Mouse (Mus musculus): Measurements from ENCODE around the gene Rc3h1. TPM values are rescaled to one million over a fixed set of nuclear protein-coding genes. Genes with fewer than 3 reads are reported as not detected.
"Not testable (repeated sequence)": the region's sequence is repeated elsewhere in the genome, so short reads cannot be mapped to it uniquely, and the experiment has no call there.

Gene Rc3h1
- polyA plus RNA-seq, 1 experiment from 2014 or later = 7.4 TPM

- H3K9me3 ChIP-seq (replicated peaks) = no peaks in the 10 kb centered on the region
- H3K36me3 ChIP-seq = peaks cover 75% of the 10 kb centered on the region
- WGBS = 77% methylated on average over 5 of the region's 5 CpGs
- no peak overlapping the region for H3K9ac ChIP-seq
- H3K4me3 ChIP-seq (replicated peaks) = no peak overlapping the region
- H3K27ac ChIP-seq = no peak overlapping the region
- no peaks in the 10 kb centered on the region for H3K27me3 ChIP-seq
- ATAC-seq (replicated peaks; ENCODE audit: low FRiP score) = no peak
- no peaks in the 10 kb centered on the region for H3K4me1 ChIP-seq
- H3K4me2 ChIP-seq = no peak overlapping the region
Observed at GRCm38 (mm10) chr1:160968643-160969042, 62.4 kb downstream of the Rc3h1 start.

- H3K9ac ChIP-seq = no peak within 1 kb of the TSS
- H3K27ac ChIP-seq = no peak within 1 kb of the TSS
- ATAC-seq (replicated peaks; ENCODE audit: low FRiP score) = no peak
- H3K36me3 ChIP-seq = peaks cover 14% of the 10 kb centered on the region; the same call in 1 of the 2 replicates
- no peaks in the 10 kb centered on the region for H3K27me3 ChIP-seq
- H3K9me3 ChIP-seq (replicated peaks) = no peaks in the 10 kb centered on the region
- no peak within 1 kb of the TSS for H3K4me2 ChIP-seq
- WGBS = 93% methylated on average over 4 of the region's 4 CpGs
- no peak within 1 kb of the TSS for H3K4me3 ChIP-seq (replicated peaks)
- peaks cover 11% of the 10 kb centered on the region for H3K4me1 ChIP-seq
Observed at GRCm38 (mm10) chr1:160978071-160978735, 72.0 kb downstream of the Rc3h1 start, which contains the start of gene Serpinc1. TSS of gene Serpinc1 (plus strand) at chr1:160978585.

GRCm38 (mm10) chr1:160980021-160980420 is 73.8 kb downstream of the Rc3h1 start:
- H3K27ac ChIP-seq = no peak overlapping the region
- H3K27me3 ChIP-seq = no peaks in the 10 kb centered on the region
- no peak overlapping the region for H3K9ac ChIP-seq
- no peak for ATAC-seq (replicated peaks; ENCODE audit: low FRiP score)
- 60% methylated on average over 5 of the region's 5 CpGs for WGBS
- H3K4me2 ChIP-seq = no peak overlapping the region
- H3K36me3 ChIP-seq = peaks cover 4% of the 10 kb centered on the region; the same call in 1 of the 2 replicates
- peaks cover 11% of the 10 kb centered on the region for H3K4me1 ChIP-seq
- H3K4me3 ChIP-seq (replicated peaks) = no peak overlapping the region
- no peaks in the 10 kb centered on the region for H3K9me3 ChIP-seq (replicated peaks)

GRCm38 (mm10) chr1:160980537-160981234 is 74.5 kb downstream of the Rc3h1 start:
- no peaks in the 10 kb centered on the region; the same call in 1 of the 2 replicates for H3K36me3 ChIP-seq
- WGBS = 40% methylated on average over 8 of the region's 8 CpGs
- H3K4me3 ChIP-seq (replicated peaks) = no peak overlapping the region
- H3K9me3 ChIP-seq (replicated peaks) = no peaks in the 10 kb centered on the region
- peaks cover 11% of the 10 kb centered on the region for H3K4me1 ChIP-seq
- no peak overlapping the region for H3K27ac ChIP-seq
- ATAC-seq (replicated peaks; ENCODE audit: low FRiP score) = peak; percentile 79
- no peaks in the 10 kb centered on the region for H3K27me3 ChIP-seq
- no peak overlapping the region for H3K4me2 ChIP-seq
- H3K9ac ChIP-seq = no peak overlapping the region

- Histone ChIP-seq H3K4me1 (peaks cover 11% of the 10 kb centered on the region), H3K27me3 (no peaks in the 10 kb centered on the region), H3K27ac (no peak overlapping the region), H3K4me3 (replicated peaks) (no peak overlapping the region), H3K36me3 (no peaks in the 10 kb centered on the region), H3K9ac (no peak overlapping the region), H3K9me3 (replicated peaks) (no peaks in the 10 kb centered on the region), H3K4me2 (no peak overlapping the region)
- ATAC-seq (replicated peaks; ENCODE audit: low FRiP score) = 0 out of 2 replicates have a peak, but pooled peaks have one; percentile 28
- 75% methylated on average over 4 of the region's 4 CpGs for WGBS
Observed at GRCm38 (mm10) chr1:160981337-160981736, 75.1 kb downstream of the Rc3h1 start.

GRCm38 (mm10) chr1:160982887-160983286 is 76.7 kb downstream of the Rc3h1 start:
- Histone ChIP-seq H3K4me3 (replicated peaks) (no peak overlapping the region), H3K9ac (no peak overlapping the region), H3K9me3 (replicated peaks) (no peaks in the 10 kb centered on the region), H3K4me2 (no peak overlapping the region), H3K4me1 (peaks cover 11% of the 10 kb centered on the region), H3K36me3 (no peaks in the 10 kb centered on the region), H3K27ac (no peak overlapping the region), H3K27me3 (no peaks in the 10 kb centered on the region)
- ATAC-seq (replicated peaks; ENCODE audit: low FRiP score) = no peak
- WGBS = 94% methylated on average over 3 of the region's 3 CpGs

GRCm38 (mm10) chr1:160984731-160985130 is 78.5 kb downstream of the Rc3h1 start:
- H3K4me3 ChIP-seq (replicated peaks); H3K4me2 ChIP-seq; H3K9me3 ChIP-seq (replicated peaks); H3K27me3 ChIP-seq; H3K27ac ChIP-seq; H3K9ac ChIP-seq; ATAC-seq (replicated peaks; ENCODE audit: low FRiP score); H3K36me3 ChIP-seq: not testable (repeated sequence)
- WGBS = 78% methylated on average over 1 of the region's 1 CpGs
- peaks cover 11% of the 10 kb centered on the region for H3K4me1 ChIP-seq

GRCm38 (mm10) chr1:160985477-160985876 is 79.3 kb downstream of the Rc3h1 start:
- H3K27me3 ChIP-seq = no peaks in the 10 kb centered on the region
- no peaks in the 10 kb centered on the region for H3K9me3 ChIP-seq (replicated peaks)
- 74% methylated on average over 6 of the region's 6 CpGs for WGBS
- peaks cover 8% of the 10 kb centered on the region for H3K4me1 ChIP-seq
- H3K4me3 ChIP-seq (replicated peaks) = no peak overlapping the region
- H3K27ac ChIP-seq = no peak overlapping the region
- no peak overlapping the region for H3K9ac ChIP-seq
- no peaks in the 10 kb centered on the region for H3K36me3 ChIP-seq
- no peak overlapping the region for H3K4me2 ChIP-seq
- no peak for ATAC-seq (replicated peaks; ENCODE audit: low FRiP score)

GRCm38 (mm10) chr1:160986881-160987635 is 80.8 kb downstream of the Rc3h1 start:
- Histone ChIP-seq H3K36me3 (no peaks in the 10 kb centered on the region), H3K4me2 (no peak overlapping the region), H3K9me3 (replicated peaks) (no peaks in the 10 kb centered on the region), H3K4me1 (no peaks in the 10 kb centered on the region), H3K27me3 (no peaks in the 10 kb centered on the region), H3K9ac (no peak overlapping the region), H3K4me3 (replicated peaks) (no peak overlapping the region), H3K27ac (no peak overlapping the region)
- no peak for ATAC-seq (replicated peaks; ENCODE audit: low FRiP score)
- 75% methylated on average over 17 of the region's 17 CpGs for WGBS

GRCm38 (mm10) chr1:160989395-160989794 is 83.2 kb downstream of the Rc3h1 start:
- no peaks in the 10 kb centered on the region for H3K27me3 ChIP-seq
- no peak for ATAC-seq (replicated peaks; ENCODE audit: low FRiP score)
- no peak overlapping the region for H3K4me3 ChIP-seq (replicated peaks)
- WGBS = 91% methylated on average over 15 of the region's 15 CpGs
- no peak overlapping the region for H3K27ac ChIP-seq
- no peaks in the 10 kb centered on the region for H3K36me3 ChIP-seq
- no peaks in the 10 kb centered on the region for H3K9me3 ChIP-seq (replicated peaks)
- no peaks in the 10 kb centered on the region for H3K4me1 ChIP-seq
- H3K4me2 ChIP-seq = no peak overlapping the region
- no peak overlapping the region for H3K9ac ChIP-seq

GRCm38 (mm10) chr1:160993851-160994250 is 87.6 kb downstream of the Rc3h1 start:
- H3K4me1 ChIP-seq = no peaks in the 10 kb centered on the region
- no peaks in the 10 kb centered on the region for H3K9me3 ChIP-seq (replicated peaks)
- no peak overlapping the region for H3K9ac ChIP-seq
- WGBS = 77% methylated on average over 6 of the region's 6 CpGs
- no peak overlapping the region for H3K27ac ChIP-seq
- H3K27me3 ChIP-seq = no peaks in the 10 kb centered on the region
- no peak overlapping the region for H3K4me2 ChIP-seq
- no peak overlapping the region for H3K4me3 ChIP-seq (replicated peaks)
- no peak for ATAC-seq (replicated peaks; ENCODE audit: low FRiP score)
- H3K36me3 ChIP-seq = no peaks in the 10 kb centered on the region

- ATAC-seq (replicated peaks; ENCODE audit: low FRiP score) = no peak
- Histone ChIP-seq H3K4me3 (replicated peaks) (no peak overlapping the region), H3K27ac (no peak overlapping the region), H3K36me3 (peaks cover 29% of the 10 kb centered on the region), H3K9me3 (replicated peaks) (no peaks in the 10 kb centered on the region), H3K4me2 (no peak overlapping the region), H3K9ac (no peak overlapping the region), H3K27me3 (no peaks in the 10 kb centered on the region), H3K4me1 (no peaks in the 10 kb centered on the region)
- 69% methylated on average over 4 of the region's 4 CpGs for WGBS
Observed at GRCm38 (mm10) chr1:161004942-161005341, 98.7 kb downstream of the Rc3h1 start.

Measured in kidney, embryonic 15.5 days (tissue).